Mouse (Mus musculus) heart, adult 2 months (tissue): ENCODE data around the gene Kif1c.

Experiments
- CTCF ChIP-seq: fragments of 200-600 bp; IDR thresholded peaks from 2 replicates; pipeline ENCODE4 v1.8.1; 2022; ENCODE audit warnings: antibody characterized with exemption, mild to moderate bottlenecking, moderate library complexity
- POLR2A ChIP-seq: fragments of 200-500 bp; IDR thresholded peaks from 2 replicates; pipeline ENCODE4 v1.6.1; 2011; ENCODE audit warnings: mild to moderate bottlenecking, low read depth, low read length, control low read depth; ENCODE audit not compliant: insufficient read depth

- TF ChIP-seq POLR2A (no peak), CTCF (no peak)
These were observed 47.7 kb downstream of the Kif1c start for GRCm38 (mm10) chr11:70747876-70748545.
